Mouse (Mus musculus): Measurements from ENCODE around the gene Osbpl11.

DNA sequence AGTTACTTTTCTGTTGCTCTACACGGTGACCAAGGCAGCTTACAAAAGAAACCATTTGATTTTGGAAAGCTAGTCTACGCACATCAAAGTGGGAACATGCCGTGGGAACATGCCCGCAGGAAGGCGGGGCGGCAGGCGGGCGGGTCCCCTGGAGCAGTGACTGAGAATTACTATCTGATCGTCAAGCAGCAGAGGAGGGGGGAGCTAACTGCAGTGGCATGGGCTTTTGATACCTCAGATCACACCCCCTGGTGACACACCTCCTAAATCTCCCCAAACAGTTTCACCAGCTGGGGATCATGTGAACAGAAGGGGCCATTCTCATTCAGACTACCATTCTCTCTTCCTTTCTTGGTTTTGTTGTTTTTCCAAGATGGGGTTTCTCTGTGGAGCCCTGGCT, 103.7 kb downstream of the Osbpl11 start:
- no peak for TF ChIP-seq CTCF (IDR thresholded peaks at IDR 0.05; ENCODE audit: low read depth, low read length)
- TF ChIP-seq POLR2A (IDR thresholded peaks at IDR 0.05; ENCODE audit: extremely low read depth, insufficient read depth, low read length), result no peak
